Mouse (Mus musculus): ENCODE measurements around the gene Csdc2. TPM values are rescaled to one million over a fixed set of nuclear protein-coding genes. Genes with fewer than 3 reads are reported as not detected.
"Not testable (repeated sequence)": the region's sequence is repeated elsewhere in the genome, so short reads cannot be mapped to it uniquely, and the experiment has no call there.

Csdc2 gene
- polyA plus RNA-seq, 1 experiment from 2014 or later: 15.7 TPM

DNA sequence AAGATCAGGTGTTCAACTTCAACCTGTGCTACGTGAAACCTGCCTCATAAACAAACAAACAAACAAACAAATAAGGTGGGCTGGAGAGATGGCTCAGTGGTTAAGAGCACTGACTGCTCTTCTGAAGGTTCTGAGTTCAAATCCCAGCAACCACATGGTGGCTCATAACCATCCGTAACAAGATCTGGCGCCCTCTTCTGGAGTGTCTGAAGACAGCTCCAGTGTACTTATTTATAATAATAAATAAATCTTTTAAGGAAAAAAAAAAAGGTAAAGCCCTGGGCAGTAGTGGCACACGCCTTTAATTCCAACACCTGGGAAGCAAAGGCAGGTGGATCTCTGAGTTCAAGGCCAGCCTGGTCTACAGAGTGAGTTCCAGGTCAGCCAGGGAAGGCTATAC, 27.8 kb upstream of the Csdc2 start:
- not testable (repeated sequence) for H3K4me2 ChIP-seq; ATAC-seq (ENCODE audit: insufficient read depth, low FRiP score, low read depth); H3K9me3 ChIP-seq; H3K9ac ChIP-seq; H3K4me1 ChIP-seq; H3K27ac ChIP-seq; H3K27me3 ChIP-seq (replicated peaks); H3K4me3 ChIP-seq (replicated peaks)
- H3K36me3 ChIP-seq: peaks cover 68% of the 10 kb centered on the region
- WGBS: 88% methylated on average over 4 of the region's 4 CpGs

GRCm38 (mm10) chr15:81912498-81912897, 24.1 kb upstream of the Csdc2 start:
- 0 out of 2 replicates have a peak, but pooled peaks cover 3% of the 10 kb centered on the region for H3K4me1 ChIP-seq
- no peak for ATAC-seq (ENCODE audit: insufficient read depth, low FRiP score, low read depth)
- H3K36me3 ChIP-seq: peaks cover 63% of the 10 kb centered on the region
- no peak overlapping the region for H3K27ac ChIP-seq
- H3K4me3 ChIP-seq (replicated peaks): no peak overlapping the region
- no peak overlapping the region for H3K9ac ChIP-seq
- H3K4me2 ChIP-seq: no peak overlapping the region
- no peaks in the 10 kb centered on the region for H3K9me3 ChIP-seq
- 54% methylated on average over 2 of the region's 2 CpGs for WGBS
- H3K27me3 ChIP-seq (replicated peaks): no peaks in the 10 kb centered on the region

- no peak overlapping the region for H3K4me2 ChIP-seq
- no peak overlapping the region for H3K9ac ChIP-seq
- no peak for ATAC-seq (ENCODE audit: insufficient read depth, low FRiP score, low read depth)
- no peak overlapping the region for H3K27ac ChIP-seq
- no peaks in the 10 kb centered on the region for H3K27me3 ChIP-seq (replicated peaks)
- 0 out of 2 replicates have a peak, but pooled peaks cover 3% of the 10 kb centered on the region for H3K4me1 ChIP-seq
- 81% methylated on average over 5 of the region's 5 CpGs for WGBS
- peaks cover 51% of the 10 kb centered on the region for H3K36me3 ChIP-seq
- no peaks in the 10 kb centered on the region for H3K9me3 ChIP-seq
- no peak overlapping the region for H3K4me3 ChIP-seq (replicated peaks)
Observed at GRCm38 (mm10) chr15:81914668-81915067, 21.9 kb upstream of the Csdc2 start.

GRCm38 (mm10) chr15:81915663-81916062, 20.9 kb upstream of the Csdc2 start:
- Histone ChIP-seq H3K4me3 (replicated peaks) (no peak overlapping the region), H3K27ac (no peak overlapping the region), H3K36me3 (peaks cover 43% of the 10 kb centered on the region), H3K27me3 (replicated peaks) (no peaks in the 10 kb centered on the region), H3K4me2 (no peak overlapping the region), H3K9me3 (no peaks in the 10 kb centered on the region), H3K9ac (no peak overlapping the region), H3K4me1 (0 out of 2 replicates have a peak, but pooled peaks cover 3% of the 10 kb centered on the region)
- ATAC-seq (ENCODE audit: insufficient read depth, low FRiP score, low read depth): no peak
- 67% methylated on average over 5 of the region's 5 CpGs for WGBS

DNA sequence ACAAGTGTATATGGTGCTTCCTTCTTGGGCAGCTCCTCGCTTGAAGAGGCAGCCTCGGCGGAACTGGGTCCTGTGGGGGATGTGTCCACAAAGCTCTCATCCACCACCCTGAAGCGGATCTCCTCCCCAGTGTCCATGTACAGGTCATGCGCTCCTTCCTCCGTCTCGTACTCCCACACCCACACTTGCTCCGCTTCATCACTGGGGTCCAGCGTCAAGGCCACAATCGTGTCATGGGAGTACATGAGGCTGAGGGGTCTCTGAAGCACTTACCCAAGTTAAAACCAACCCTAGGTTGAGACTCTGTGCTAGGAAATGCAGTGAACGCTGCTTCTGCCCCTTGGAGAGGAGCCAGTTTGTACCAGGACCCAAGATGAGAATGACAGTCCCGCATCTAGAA, 19.4 kb upstream of the Csdc2 start:
- Histone ChIP-seq H3K4me3 (replicated peaks) (no peak overlapping the region), H3K36me3 (peaks cover 35% of the 10 kb centered on the region), H3K4me1 (0 out of 2 replicates have a peak, but pooled peaks cover 3% of the 10 kb centered on the region), H3K4me2 (no peak overlapping the region), H3K27me3 (replicated peaks) (no peaks in the 10 kb centered on the region), H3K9ac (no peak overlapping the region), H3K27ac (no peak overlapping the region), H3K9me3 (no peaks in the 10 kb centered on the region)
- ATAC-seq (ENCODE audit: insufficient read depth, low FRiP score, low read depth): no peak
- 88% methylated on average over 12 of the region's 12 CpGs for WGBS

GRCm38 (mm10) chr15:81917621-81918463, 18.7 kb upstream of the Csdc2 start:
- Histone ChIP-seq H3K4me1 (no peaks in the 10 kb centered on the region), H3K27ac (no peak overlapping the region), H3K9me3 (no peaks in the 10 kb centered on the region), H3K4me2 (no peak overlapping the region), H3K9ac (no peak overlapping the region), H3K27me3 (replicated peaks) (no peaks in the 10 kb centered on the region), H3K36me3 (peaks cover 30% of the 10 kb centered on the region; the same call in 1 of the 2 replicates), H3K4me3 (replicated peaks) (no peak overlapping the region)
- WGBS: 59% methylated on average over 6 of the region's 6 CpGs
- ATAC-seq (ENCODE audit: insufficient read depth, low FRiP score, low read depth): no peak

DNA sequence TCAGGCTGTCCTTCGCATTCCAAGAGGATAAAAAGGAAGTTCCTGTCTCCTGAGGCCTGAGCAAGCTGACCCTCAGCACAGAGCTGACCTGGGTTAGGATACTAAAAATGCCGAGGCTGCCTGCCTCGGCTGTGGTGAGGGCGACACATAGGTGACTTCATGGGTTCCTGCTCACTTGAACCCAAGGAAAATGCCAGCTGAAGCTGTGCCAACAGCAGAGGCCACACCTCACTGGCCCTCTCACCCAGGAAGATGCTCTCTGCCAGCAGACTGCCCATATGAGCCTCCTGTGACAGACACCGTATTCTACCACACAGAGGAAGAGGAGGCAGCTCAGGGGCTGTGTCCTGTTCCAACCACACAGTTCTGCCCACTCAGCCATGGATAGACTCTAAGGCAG, 17.5 kb upstream of the Csdc2 start:
- Histone ChIP-seq H3K4me2 (no peak overlapping the region), H3K27me3 (replicated peaks) (no peaks in the 10 kb centered on the region), H3K4me3 (replicated peaks) (no peak overlapping the region), H3K4me1 (no peaks in the 10 kb centered on the region), H3K36me3 (peaks cover 18% of the 10 kb centered on the region; the same call in 1 of the 2 replicates), H3K9me3 (no peaks in the 10 kb centered on the region), H3K9ac (no peak overlapping the region), H3K27ac (no peak overlapping the region)
- no peak for ATAC-seq (ENCODE audit: insufficient read depth, low FRiP score, low read depth)
- 79% methylated on average over 5 of the region's 5 CpGs for WGBS

GRCm38 (mm10) chr15:81920546-81921217, 15.9 kb upstream of the Csdc2 start:
- 85% methylated on average over 10 of the region's 10 CpGs for WGBS
- H3K4me1 ChIP-seq: peaks cover 12% of the 10 kb centered on the region
- no peak overlapping the region for H3K4me3 ChIP-seq (replicated peaks)
- no peaks in the 10 kb centered on the region for H3K27me3 ChIP-seq (replicated peaks)
- H3K36me3 ChIP-seq: peaks cover 8% of the 10 kb centered on the region; the same call in 1 of the 2 replicates
- ATAC-seq (ENCODE audit: insufficient read depth, low FRiP score, low read depth): no peak
- no peak overlapping the region for H3K9ac ChIP-seq
- no peak overlapping the region for H3K27ac ChIP-seq
- no peaks in the 10 kb centered on the region for H3K9me3 ChIP-seq
- no peak overlapping the region for H3K4me2 ChIP-seq

GRCm38 (mm10) chr15:81921255-81921654, 15.3 kb upstream of the Csdc2 start:
- Histone ChIP-seq H3K9me3 (no peaks in the 10 kb centered on the region), H3K4me3 (replicated peaks) (no peak overlapping the region), H3K4me1 (peaks cover 12% of the 10 kb centered on the region), H3K27me3 (replicated peaks) (no peaks in the 10 kb centered on the region), H3K27ac (no peak overlapping the region), H3K4me2 (no peak overlapping the region), H3K36me3 (0 out of 2 replicates have a peak, but pooled peaks cover 4% of the 10 kb centered on the region), H3K9ac (no peak overlapping the region)
- WGBS: 63% methylated on average over 5 of the region's 5 CpGs
- no peak for ATAC-seq (ENCODE audit: insufficient read depth, low FRiP score, low read depth)

- no peak for ATAC-seq (ENCODE audit: insufficient read depth, low FRiP score, low read depth)
- Histone ChIP-seq H3K36me3 (0 out of 2 replicates have a peak, but pooled peaks cover 2% of the 10 kb centered on the region), H3K4me3 (replicated peaks) (peak overlapping the region; percentile 74), H3K27me3 (replicated peaks) (no peaks in the 10 kb centered on the region), H3K4me1 (peaks cover 17% of the 10 kb centered on the region), H3K9me3 (no peaks in the 10 kb centered on the region), H3K9ac (no peak overlapping the region), H3K4me2 (peak overlapping the region; percentile 93), H3K27ac (no peak overlapping the region)
- WGBS: 82% methylated on average over 11 of the region's 11 CpGs
Observed at GRCm38 (mm10) chr15:81924933-81925332, 11.6 kb upstream of the Csdc2 start.

GRCm38 (mm10) chr15:81925760-81926445, 10.7 kb upstream of the Csdc2 start, which contains the start of gene Polr3h:
Gene Polr3h (minus strand): TSS chr15:81926240.
- H3K27ac ChIP-seq: peak within 1 kb of the TSS; percentile 16; the same call in 1 of the 2 replicates
- H3K36me3 ChIP-seq: 0 out of 2 replicates have a peak, but pooled peaks cover 2% of the 10 kb centered on the region
- ATAC-seq (ENCODE audit: insufficient read depth, low FRiP score, low read depth): peak; percentile 95
- H3K4me3 ChIP-seq (replicated peaks): peak within 1 kb of the TSS; percentile 74
- WGBS: under 1% methylated on average over 54 of the region's 54 CpGs
- peaks cover 17% of the 10 kb centered on the region for H3K4me1 ChIP-seq
- no peaks in the 10 kb centered on the region for H3K9me3 ChIP-seq
- peak within 1 kb of the TSS; percentile 56 for H3K9ac ChIP-seq
- H3K27me3 ChIP-seq (replicated peaks): no peaks in the 10 kb centered on the region
- H3K4me2 ChIP-seq: peak within 1 kb of the TSS; percentile 93
